Mouse (Mus musculus) olfactory bulb, adult 2 months (tissue): Measurements from ENCODE around the gene Grip1. TPM values are rescaled to one million over a fixed set of nuclear protein-coding genes. Genes with fewer than 3 reads are reported as not detected.

Source experiments
- H3K27ac ChIP-seq: fragments of 200-500 bp; 2 replicates; pipeline ENCODE4 v1.5.1; 2012; ENCODE audit warnings: low read depth, low read length; ENCODE audit not compliant: insufficient read depth
- H3K4me1 ChIP-seq: fragments of 200-500 bp; 2 replicates; pipeline ENCODE4 v1.6.1; 2012; ENCODE audit warnings: low read length; ENCODE audit not compliant: control insufficient read depth, insufficient read depth
- H3K4me3 ChIP-seq: fragments of 200-500 bp; 2 replicates; pipeline ENCODE4 v1.5.1; 2012; ENCODE audit warnings: mild to moderate bottlenecking, low read depth, low read length, moderate library complexity; ENCODE audit not compliant: insufficient read depth
- CTCF ChIP-seq: fragments of 200-500 bp; IDR thresholded peaks from 2 replicates; pipeline ENCODE4 v1.5.1; 2012; ENCODE audit warnings: low read depth, mild to moderate bottlenecking, low read length, moderate library complexity; ENCODE audit not compliant: insufficient read depth
- POLR2A ChIP-seq: fragments of 200-500 bp; IDR thresholded peaks from 2 replicates; pipeline ENCODE4 v1.6.1; 2012; ENCODE audit warnings: mild to moderate bottlenecking, low read depth, low read length, moderate library complexity; ENCODE audit not compliant: insufficient read depth
- WGBS: fragments of 180-500 bp; shearing (Covaris S2); methylation state at CpG from one replicate; pipeline ENCODE4 v1.1.7; 2018; 5-methylcytosine and 5-hydroxymethylcytosine counted together
- polyA plus RNA-seq: library from polyadenylated mRNA; stranded (reverse); fragments of >200 nt; gene quantifications from 2 replicates; pipeline ENCODE4 v1.2.4, GENCODE M21; 2012; ENCODE audit warnings: low replicate concordance; ENCODE audit not compliant: missing spikeins, insufficient read depth, insufficient read length

Gene Grip1
- polyA plus RNA-seq, 1 experiment: not detected

- peaks cover 3% of the 10 kb centered on the region; the same call in 1 of the 2 replicates for H3K4me1 ChIP-seq
- no peak overlapping the region for H3K4me3 ChIP-seq
- H3K27ac ChIP-seq: no peak overlapping the region; the same call in 1 of the 2 replicates
- 43% methylated on average over 6 of the region's 6 CpGs for whole genome bisulfite sequencing
- no peak for TF ChIP-seq POLR2A
- TF ChIP-seq CTCF: no peak
Measured at GRCm38 (mm10) chr10:119876721-119877120, 423.1 kb downstream of the Grip1 start.

DNA sequence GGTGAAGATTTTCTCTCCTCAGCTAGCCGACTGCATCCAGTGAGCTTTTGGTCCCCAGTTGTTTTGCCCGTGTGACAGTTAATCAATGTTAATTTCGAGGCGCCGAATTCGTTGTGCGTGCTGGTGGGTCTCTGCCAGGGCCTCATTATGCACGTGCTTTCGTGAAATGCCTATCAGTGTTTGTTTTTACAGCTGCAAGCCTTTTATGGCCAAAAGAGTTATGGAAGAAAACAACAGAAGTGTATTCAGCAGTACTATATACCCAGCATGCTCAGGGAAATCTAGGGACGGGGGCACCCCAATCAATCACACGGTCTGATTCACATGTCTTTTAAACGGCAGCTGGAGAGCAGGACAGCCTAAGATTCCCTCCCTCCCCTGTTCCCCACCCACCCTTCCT is 424.7 kb downstream of the Grip1 start:
- Histone ChIP-seq H3K4me3 (no peak overlapping the region), H3K4me1 (peaks cover 3% of the 10 kb centered on the region; the same call in 1 of the 2 replicates), H3K27ac (no peak overlapping the region)
- 29% methylated on average over 12 of the region's 12 CpGs for WGBS
- TF ChIP-seq POLR2A (no peak), CTCF (no peak)

- TF ChIP-seq POLR2A: no peak
- no peak for TF ChIP-seq CTCF
- Histone ChIP-seq H3K27ac (no peak overlapping the region), H3K4me1 (no peaks in the 10 kb centered on the region), H3K4me3 (no peak overlapping the region)
- WGBS: 43% methylated on average over 9 of the region's 9 CpGs
Measured at GRCm38 (mm10) chr10:119884591-119884990, 431.0 kb downstream of the Grip1 start.

DNA sequence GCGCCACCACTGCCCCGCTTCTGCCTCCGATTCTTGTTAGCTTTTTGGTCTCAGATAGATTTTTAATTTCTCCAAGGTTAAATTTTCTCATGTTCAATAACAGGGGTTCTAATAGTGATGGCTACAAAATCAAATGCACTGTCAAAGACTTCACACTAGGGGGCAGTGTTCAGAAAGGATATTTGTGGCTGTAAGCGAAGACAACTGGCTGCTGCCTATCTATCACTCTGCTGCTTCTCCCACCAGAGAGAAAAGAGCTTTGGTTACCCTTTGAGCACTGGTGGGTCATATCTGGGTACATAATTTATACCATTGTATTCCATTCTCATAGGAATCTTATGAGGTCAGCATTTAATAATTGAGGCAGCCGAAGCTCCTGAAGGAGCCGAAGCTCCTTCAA is 431.9 kb downstream of the Grip1 start:
- no peaks in the 10 kb centered on the region for H3K4me1 ChIP-seq
- WGBS: 80% methylated on average over 6 of the region's 6 CpGs
- H3K27ac ChIP-seq: no peak overlapping the region
- no peak overlapping the region for H3K4me3 ChIP-seq
- TF ChIP-seq CTCF (no peak), POLR2A (no peak)

DNA sequence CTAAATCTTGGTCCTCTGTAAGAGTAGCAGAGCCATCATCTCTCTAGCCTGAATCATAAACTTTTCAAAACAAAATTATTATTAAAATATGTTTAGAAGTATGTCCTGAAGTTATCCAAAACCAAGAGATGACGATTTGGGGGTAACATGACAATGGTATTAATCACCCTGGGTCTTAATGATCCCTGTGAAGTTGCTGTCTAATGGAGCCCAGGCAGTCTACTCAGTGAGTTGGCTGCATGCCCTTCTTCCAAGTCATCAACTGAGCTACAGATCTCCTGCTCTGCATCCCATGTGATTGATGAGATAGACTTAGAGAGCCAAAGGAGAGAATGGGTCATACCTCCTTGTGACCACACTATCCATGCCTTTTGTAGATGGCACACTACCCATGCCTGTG is 433.1 kb downstream of the Grip1 start:
- H3K4me1 ChIP-seq: no peaks in the 10 kb centered on the region
- 63% methylated on average over 1 of the region's 1 CpGs for WGBS
- TF ChIP-seq POLR2A: no peak
- no peak for TF ChIP-seq CTCF
- H3K27ac ChIP-seq: no peak overlapping the region
- H3K4me3 ChIP-seq: no peak overlapping the region

GRCm38 (mm10) chr10:119902754-119903153 is 449.1 kb downstream of the Grip1 start:
- no peak for TF ChIP-seq POLR2A
- WGBS: 42% methylated on average over 4 of the region's 4 CpGs

GRCm38 (mm10) chr10:119906869-119907268 is 453.2 kb downstream of the Grip1 start:
- no peak for TF ChIP-seq CTCF
- no peak for TF ChIP-seq POLR2A
- 78% methylated on average over 7 of the region's 7 CpGs for WGBS

More at GRCm38 (mm10) chr10:119902754-119903153, 449.1 kb downstream of the Grip1 start:
- H3K4me3 ChIP-seq: no peak overlapping the region
- H3K27ac ChIP-seq: no peak overlapping the region
- no peaks in the 10 kb centered on the region for H3K4me1 ChIP-seq

GRCm38 (mm10) chr10:119917995-119918394 is 464.4 kb downstream of the Grip1 start:
- Histone ChIP-seq H3K4me3 (no peak overlapping the region), H3K27ac (no peak overlapping the region), H3K4me1 (no peaks in the 10 kb centered on the region)
- 87% methylated on average over 9 of the region's 9 CpGs for WGBS
- TF ChIP-seq POLR2A (no peak), CTCF (no peak)

More at GRCm38 (mm10) chr10:119906869-119907268, 453.2 kb downstream of the Grip1 start:
- H3K27ac ChIP-seq: no peak overlapping the region
- no peaks in the 10 kb centered on the region for H3K4me1 ChIP-seq
- no peak overlapping the region for H3K4me3 ChIP-seq

- TF ChIP-seq POLR2A: no peak
- TF ChIP-seq CTCF: no peak
- WGBS: 97% methylated on average over 5 of the region's 5 CpGs
- no peaks in the 10 kb centered on the region for H3K4me1 ChIP-seq
- no peak overlapping the region for H3K4me3 ChIP-seq
- no peak overlapping the region for H3K27ac ChIP-seq
Measured at GRCm38 (mm10) chr10:119927963-119928362, 474.3 kb downstream of the Grip1 start.

GRCm38 (mm10) chr10:119928921-119929320 is 475.3 kb downstream of the Grip1 start:
- H3K4me1 ChIP-seq: no peaks in the 10 kb centered on the region
- no peak overlapping the region for H3K4me3 ChIP-seq
- 94% methylated on average over 2 of the region's 2 CpGs for WGBS
- TF ChIP-seq CTCF (no peak), POLR2A (no peak)
- H3K27ac ChIP-seq: no peak overlapping the region
